Mouse (Mus musculus) thymus, postnatal 36 days (tissue): ENCODE measurements around the gene Cenpx.
"Not testable (repeated sequence)": the region's sequence is repeated elsewhere in the genome, so short reads cannot be mapped to it uniquely, and the experiment has no call there.

Experiments
- DNase-seq, 2 experiments: peaks; one replicate each; pipeline ENCODE4 v3.0.0; 2022; ENCODE audit warnings: mixed read lengths in 2 of 2

Gene Cenpx

DNA sequence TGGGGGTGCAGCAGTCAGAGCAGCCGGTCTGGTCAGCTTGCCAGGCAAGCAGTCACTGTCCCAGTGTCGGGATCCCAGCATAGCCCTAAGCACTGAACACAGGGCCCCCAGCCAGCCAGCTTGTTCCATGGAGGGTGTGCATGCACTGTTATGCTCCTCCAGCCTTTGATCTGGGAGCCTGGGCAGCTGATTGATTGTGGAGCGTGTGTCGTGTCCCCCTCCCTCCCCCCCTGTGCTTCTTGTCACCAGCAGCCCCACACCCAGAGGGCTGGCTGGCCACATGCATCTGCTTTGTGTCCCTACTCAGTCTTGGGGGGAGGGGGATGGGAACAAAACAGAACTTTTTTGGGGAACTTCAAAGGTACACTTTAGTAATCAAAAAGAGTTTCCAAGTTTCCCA is 18.4 kb downstream of the Cenpx start:
- no peak for DNase-seq

DNA sequence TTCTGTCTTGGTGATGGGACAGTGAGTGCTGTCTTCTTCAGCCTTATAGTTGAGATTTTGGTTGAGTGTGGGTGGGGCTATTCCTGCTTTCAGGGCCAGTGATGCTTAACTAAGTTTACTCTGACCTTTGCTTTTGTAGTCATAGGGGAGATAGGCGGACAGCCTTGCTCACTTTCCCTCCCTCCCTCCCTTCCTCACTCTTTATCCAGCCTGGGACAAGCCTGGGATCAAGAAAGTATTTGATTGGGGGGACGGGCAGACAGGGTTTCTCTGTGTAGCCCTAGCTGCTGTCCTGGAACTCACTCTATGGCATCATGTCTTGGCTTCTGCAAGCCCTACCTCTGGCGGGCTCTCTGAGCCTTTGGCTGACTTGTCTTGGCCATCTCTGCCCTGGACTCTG is 20.1 kb downstream of the Cenpx start:
- no peak for DNase-seq

DNA sequence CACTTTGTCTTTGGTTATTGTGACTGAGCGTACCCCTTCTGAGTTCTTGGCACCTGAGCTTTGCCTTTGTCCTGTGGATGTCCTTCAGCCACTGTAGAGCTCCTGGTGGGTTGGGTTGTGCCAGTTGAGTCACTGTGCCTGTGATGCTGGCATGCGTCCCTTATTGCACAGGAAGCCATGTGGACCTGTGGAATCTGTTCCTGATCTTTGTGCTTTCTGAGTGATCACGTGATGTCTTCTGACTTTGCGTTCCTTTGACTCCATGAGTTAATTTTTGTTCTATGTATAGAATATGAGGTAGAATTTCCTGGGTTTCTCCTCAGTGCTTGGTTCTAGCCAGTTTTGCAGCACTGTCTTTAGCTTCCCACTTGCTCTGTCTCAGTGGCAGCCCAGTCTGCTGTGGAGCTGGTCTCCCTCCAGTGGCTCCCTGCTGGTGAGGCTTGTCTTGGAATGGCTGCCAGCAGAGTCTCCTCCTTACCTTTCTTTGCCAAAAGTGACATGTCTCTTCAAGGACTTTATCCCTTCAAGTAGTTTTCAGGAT is 21.0 kb downstream of the Cenpx start:
- DNase-seq = no peak

DNA sequence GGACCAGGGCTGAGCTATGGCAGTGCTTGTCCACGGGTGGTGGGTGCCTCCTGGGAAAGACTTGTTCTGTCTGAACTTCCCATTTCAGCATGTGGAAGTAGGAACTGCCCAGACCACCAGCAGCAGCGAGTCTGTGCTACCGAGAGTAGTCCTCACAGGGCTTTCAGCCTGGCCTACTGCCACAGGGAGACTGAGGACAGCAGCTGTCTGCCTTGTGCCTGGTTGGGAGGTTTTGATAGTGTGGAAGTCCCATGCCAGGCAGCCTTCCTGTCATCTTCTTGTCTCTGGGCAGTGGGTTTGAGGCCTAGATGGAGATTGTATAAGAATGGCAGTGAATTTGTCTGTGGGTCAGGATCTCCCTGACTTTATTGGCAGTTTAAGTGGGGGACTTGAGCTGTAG is 24.2 kb downstream of the Cenpx start:
- no peak for DNase-seq

DNA sequence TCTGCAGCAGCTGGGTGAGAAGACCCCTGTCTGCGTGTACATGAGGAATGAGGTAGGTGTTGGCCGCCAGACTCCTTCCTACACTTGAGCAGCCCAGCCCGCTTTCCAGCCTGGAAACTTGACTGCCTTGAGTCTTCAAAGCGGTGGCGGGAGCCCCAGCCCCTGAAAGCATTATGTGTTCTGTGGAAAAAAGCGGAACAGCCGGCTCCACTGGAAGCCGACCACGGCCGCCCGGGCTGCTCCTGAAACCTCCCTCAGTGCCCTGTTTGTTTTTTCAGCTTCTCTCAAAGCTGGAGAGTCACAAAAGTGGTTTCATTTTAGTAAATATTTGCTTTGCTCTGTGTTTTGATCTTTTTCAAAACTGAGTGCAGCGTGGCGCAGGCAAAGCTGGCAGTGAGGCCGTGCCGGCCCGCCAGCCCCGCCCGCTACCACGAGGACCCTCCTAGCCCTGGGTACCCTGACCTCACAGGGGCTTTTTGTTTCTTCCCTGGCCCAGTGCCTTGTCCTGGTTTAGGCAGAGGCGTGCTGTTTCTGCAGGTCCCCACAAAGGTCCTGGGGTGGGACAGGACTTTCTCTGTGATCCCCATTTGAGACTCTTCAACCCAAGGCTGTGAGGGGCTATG is 26.8 kb downstream of the Cenpx start:
- DNase-seq = no peak

DNA sequence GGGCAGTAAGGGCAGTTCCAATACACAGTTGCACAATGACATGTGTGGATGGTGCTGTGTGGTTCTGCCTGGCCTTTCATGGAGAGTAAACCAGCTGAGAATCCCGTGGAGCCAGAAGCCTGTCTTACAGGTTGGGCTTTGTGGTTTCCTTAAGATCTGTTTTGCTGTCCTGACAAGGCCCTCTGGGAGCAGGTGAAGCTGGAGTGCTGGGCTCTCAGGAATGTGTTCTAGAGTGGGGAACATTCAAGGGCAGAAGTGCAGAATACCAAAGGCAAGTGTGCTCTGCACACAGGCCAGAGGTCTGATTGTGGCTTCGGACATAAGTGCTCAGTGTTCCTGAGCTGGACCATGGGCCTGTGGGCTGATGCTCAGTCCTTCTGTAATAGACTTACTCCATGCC is 28.9 kb downstream of the Cenpx start:
- no peak for DNase-seq

DNA sequence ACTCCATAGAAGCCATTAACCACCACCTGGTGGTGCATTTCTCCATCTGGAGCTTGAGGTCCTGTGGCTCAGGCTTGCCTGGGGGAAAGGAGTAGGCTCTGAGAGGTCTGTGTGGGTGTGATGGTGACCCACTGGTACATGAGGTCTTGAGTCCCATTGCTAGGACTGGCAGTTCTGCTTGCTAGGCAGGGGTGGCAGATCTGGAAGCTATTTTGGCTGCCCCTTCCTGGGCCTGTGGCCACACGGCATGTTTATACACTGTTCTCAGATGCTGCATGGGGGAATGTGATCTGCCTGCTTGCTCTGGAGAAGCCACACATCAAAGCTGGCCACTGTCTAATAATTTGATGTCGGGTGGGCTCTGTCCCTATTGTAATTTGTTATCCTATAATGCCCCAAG is 29.5 kb downstream of the Cenpx start:
- DNase-seq = no peak

DNA sequence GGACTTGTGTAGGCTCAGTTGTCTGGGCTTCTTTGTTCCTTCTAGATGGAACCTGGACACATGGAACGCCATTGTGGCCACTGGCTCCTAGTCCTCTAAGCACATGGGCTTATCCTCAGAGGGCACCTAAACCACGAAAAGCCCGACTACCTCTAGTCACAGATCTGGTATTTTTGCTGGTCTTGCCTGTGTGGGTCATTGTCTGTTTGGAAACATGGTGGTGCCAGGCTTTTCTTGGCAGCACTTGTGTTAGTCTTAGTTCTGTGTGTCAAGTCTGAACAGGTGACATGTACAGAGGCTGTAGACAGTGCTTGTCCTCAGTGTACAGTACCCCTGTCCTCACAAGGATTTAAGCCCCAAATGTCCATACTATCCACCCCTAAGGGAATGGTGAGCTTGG is 30.0 kb downstream of the Cenpx start:
- DNase-seq = no peak

DNA sequence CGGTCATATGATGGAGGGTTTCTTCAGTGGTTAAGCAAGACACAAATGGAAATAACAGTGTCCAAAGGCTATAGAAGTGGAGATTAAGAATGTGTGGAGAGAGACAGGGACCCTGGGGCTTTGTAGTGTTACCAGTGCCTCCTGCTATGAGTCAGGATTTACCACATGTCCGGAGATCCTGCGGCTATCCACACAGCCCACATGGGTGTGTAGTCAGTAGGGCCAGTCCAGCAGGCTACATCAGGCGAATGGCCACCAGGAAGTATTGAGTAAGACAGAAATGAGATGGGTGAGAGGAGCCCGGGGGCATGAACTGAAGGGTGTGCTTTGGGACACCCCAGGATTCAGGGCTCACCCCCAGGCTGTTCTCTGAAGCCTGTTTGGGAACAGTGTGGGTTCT is 30.9 kb downstream of the Cenpx start:
- no peak for DNase-seq

DNA sequence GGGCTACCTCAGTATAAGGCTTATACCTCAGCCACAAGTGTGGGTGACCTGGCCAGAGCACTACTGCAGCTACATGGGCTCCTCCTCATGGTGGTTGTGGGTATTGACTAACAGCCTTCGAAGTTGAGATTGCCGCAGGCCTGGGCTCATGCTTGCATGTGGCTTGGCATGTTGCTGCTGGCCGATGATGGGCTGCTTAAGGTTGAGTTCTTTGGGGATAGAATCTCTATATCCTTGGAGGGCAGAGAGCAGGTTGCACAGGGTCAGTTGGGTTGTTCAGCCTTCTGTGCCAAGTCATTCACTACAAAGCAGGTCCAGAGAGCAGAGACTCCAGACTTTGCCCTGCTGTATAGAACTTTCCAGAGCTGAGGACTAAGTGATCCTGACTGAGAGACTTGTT is 33.6 kb downstream of the Cenpx start:
- peak in 1 of 2 experiments; percentile 13 for DNase-seq

DNA sequence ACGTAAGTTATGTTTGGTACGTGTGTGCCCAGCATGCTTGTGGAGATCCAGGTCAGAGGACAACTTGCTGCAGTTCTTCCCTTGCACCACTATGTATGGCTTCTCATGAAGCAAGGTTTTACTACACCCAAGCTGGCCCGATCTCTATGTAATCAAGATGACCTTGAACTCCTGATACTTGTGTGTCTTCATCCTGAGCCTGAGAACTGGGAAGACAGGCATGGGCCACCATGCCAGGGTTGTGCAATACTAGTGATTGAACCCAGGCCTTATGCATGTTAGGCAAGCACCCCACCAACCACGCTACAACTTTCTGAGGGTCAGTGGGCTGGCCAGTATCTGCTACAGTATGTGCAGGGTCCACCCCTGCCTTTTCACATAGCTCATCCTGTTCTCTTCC is 36.6 kb downstream of the Cenpx start:
- no peak for DNase-seq

DNA sequence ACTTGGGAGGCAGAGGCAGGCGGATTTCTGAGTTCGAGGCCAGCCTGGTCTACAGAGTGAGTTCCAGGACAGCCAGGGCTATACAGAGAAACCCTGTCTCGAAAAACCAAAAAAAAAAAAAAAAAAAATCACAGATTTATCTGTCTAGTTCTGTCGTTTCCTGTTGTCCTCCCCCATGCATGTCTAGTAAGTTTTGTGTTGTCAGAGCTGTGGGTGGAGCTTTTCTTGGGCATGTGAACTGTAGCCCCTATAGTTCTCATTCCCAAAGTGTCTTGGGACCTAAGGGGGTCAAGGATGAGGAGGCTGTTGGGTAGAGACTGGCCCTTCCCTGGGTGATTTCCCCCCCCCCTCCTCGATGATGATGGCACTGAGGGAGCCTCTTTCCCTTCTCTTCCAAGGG is 37.7 kb downstream of the Cenpx start:
- not testable (repeated sequence) for DNase-seq

DNA sequence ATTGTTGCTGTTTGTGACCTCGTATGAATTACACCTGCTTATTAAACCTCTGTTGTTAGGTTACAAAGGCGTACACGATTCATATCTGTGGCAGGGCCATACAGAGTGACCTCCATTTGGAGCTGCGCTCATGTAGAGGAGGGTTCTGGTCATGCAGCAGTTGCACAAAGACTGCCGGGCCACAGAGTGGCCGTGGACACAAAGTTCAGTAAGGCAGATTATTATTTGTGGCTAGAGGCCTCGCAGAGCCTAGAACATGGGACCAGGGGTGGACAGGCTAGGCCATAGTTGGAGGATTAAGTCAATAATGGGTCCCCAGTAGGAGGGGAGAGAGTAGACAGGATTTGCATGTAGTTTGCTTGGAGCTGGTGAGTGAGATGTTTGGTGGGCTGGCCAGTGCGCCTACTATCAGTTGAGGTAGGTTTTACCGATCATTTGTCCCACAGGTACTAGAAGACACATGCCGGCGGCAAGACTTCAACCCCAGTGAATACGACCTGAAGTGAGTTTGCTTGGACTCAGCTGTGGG is 39.9 kb downstream of the Cenpx start:
- DNase-seq = no peak

DNA sequence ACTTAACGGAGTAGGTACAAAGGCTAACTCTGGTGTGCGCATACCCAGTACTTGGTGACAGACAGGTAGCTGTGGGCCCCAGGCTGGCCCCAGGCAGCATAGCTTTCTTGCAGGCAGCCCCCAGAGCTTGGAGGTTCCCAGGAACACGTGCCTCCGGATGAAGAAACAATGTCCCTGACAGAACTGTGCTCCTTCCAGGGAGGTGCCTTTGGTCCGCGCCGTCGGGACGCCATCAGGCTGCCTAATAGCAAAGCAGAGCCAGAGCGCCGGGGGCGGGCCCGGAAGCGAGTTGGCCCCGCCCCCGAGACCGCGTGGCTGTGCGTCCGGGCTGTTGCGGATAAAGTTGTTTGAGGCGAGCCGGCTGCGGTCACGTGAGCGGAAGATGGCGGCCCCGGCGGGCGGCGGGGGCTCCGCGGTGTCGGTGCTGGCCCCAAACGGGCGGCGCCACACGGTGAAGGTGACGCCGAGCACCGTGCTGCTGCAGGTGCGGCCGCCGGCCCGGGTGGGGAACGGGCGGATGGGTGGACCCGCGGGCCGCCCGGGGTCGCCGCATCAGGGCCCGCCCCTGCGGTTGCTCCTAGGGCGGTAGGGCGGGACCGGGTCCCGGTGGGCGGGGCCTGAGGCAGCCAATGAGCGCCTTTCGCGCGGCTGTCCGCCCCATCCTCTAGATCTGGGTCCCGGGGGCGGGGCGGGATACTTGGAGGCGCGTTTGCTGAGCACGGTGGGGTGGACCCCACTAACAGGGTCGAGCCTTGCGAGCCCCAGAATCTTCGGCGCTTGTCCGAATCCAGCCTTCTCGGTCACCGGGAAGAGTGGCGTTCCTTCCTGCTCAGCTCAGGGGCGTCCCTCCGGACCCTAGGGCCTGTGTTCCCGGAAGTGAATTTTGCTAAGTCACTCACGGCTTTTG is 40.6 kb downstream of the Cenpx start, which contains the start of gene Aspscr1:
Aspscr1 (plus strand) TSS at position 287 of the 907 bp plus-strand sequence.
- peak; percentile 96 to 97 for DNase-seq

DNA sequence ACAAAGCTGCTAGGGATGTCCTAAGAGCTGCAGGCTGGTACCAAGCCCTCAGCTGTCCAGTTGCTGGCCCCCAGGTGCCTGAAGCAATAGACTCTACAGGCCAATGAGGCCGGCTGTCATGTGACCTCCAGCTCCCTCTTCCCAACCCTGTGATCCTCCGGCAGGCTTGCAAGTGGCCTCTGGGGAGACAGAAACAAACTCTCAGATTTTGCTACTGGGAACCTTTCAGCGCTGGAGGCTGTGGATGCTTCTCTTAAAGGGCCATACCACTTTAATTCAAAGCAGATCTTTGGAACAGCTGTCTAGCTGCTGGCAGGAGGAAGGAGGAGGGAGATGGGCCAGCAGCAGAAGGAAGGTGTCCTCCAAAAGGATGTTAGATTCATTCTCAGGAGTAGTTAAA is 46.9 kb downstream of the Cenpx start:
- DNase-seq = no peak

DNA sequence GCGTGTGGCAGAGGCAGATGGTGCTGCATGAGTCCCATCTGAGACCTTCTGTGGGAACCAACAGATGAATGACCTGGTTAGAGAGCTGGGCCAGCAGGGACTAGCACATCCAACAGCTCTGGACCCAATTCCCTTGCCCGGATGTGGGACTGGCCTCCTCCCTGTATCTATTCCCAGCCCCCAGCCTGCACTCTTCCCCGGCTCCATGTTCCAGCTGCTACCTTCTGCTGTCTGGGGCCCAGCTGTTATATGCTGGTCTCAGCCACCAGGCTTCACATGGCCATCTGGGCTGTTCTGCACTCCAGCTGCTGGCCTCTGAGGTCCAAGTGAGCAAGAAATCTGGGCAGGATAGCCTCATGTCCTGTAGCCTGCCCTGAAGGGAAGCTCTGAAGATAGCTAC is 48.1 kb downstream of the Cenpx start:
- no peak for DNase-seq

DNA sequence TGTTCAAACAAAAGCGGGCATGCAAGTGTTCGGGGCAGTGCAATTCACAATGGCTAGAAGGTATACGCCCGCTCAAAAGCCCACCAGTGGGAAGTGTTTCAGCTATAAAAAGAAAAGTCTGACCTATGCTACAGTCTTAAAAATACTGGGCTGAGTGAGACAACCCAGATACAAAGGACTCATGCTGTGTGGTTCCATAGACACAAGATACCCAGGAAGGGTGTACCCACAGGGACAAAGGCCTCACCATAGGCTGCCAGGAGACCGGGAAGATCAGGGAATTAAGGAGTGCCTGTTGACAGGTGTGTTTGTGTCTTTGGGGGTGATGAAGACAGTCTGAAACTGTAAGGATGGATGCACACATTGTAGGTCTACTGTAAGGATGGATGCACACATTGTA is 49.8 kb downstream of the Cenpx start:
- DNase-seq = no peak

DNA sequence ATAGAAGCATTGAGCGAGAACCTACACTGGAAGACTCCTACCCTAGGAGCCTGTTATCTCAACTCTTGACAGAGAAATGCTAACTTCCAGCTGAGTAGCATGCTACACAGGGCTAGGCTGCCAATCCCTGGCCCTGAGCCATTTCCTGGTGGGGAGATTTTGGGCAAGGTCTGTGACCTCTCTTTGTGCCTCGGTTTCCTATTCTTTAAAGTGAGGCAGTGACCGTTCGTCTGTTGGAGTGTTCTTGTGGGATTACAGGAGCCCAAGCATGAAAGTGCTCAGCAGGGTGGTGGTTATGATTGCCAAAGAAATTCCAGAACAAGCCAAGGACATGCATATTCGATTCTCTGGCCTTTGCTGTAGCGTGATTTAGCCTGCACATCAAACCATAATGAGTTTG is 50.8 kb downstream of the Cenpx start:
- no peak for DNase-seq

DNA sequence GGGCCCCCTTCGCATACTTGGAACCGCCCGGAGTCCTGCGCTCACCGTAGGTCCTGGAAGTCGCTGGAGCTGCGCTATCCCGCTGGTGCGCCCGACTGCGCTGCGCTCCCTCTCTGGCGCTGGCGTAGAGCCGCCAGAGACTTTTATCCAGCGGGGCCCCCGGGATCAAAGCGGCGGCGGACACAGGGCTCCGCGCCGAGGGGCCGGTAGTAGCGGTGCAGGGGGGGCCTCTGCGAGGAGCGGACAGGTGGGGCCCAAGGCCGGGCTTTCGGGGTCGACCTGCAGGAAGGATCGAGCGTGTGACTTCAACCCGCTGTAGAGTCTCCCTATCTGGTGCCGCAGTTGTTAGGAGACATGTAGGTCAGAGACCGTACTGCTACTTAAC is 52.5 kb downstream of the Cenpx start, which contains the start of gene Notum:
Notum (minus strand) TSS at position 100 of the 385 bp plus-strand sequence.
- no peak for DNase-seq
